Mouse (Mus musculus): ENCODE measurements around the gene Actn4. TPM values are rescaled to one million over a fixed set of nuclear protein-coding genes. Genes with fewer than 3 reads are reported as not detected.

Actn4 gene
- total and polyA plus RNA-seq, 3 experiments: 60.5 to 267 TPM; not detected in 1

GRCm38 (mm10) chr7:28939418-28940183 is 22.5 kb downstream of the Actn4 start:
- no peak overlapping the region for H3K4me3 ChIP-seq (ENCODE audit: control insufficient read depth in 1 of 2, insufficient read depth in 1 of 2, low read depth in 2 of 2, low read length in 2 of 2)
- no peaks in the 10 kb centered on the region for H3K27me3 ChIP-seq (ENCODE audit: control insufficient read depth in 1 of 2, insufficient read depth in 2 of 2, low read length in 2 of 2)
- TF ChIP-seq MYB (IDR thresholded peaks at IDR 0.05; ENCODE audit: low read depth, low read length) (no peak), CTCF (IDR thresholded peaks at IDR 0.05 in 2 of 3, conservative IDR thresholded peaks at IDR 0.05 in 1 of 3; ENCODE audit: control insufficient read depth in 1 of 3, insufficient read depth in 1 of 3, low read depth in 2 of 3, low read length in 3 of 3, poor library complexity in 1 of 3, severe bottlenecking in 1 of 3) (no peak), CHD2 (IDR thresholded peaks at IDR 0.05; ENCODE audit: low read length) (no peak), JUND (IDR thresholded peaks at IDR 0.05; ENCODE audit: low read depth, low read length) (no peak), NELFE (IDR thresholded peaks at IDR 0.05; ENCODE audit: low read depth, low read length) (no peak), POLR2A (IDR thresholded peaks at IDR 0.05; ENCODE audit: control insufficient read depth in 1 of 2, insufficient read depth in 1 of 2, low read depth in 1 of 2, low read length in 2 of 2, poor library complexity in 1 of 2) (no peak), TAL1 (IDR thresholded peaks at IDR 0.05; ENCODE audit: low read length) (no peak), UBTF (IDR thresholded peaks at IDR 0.05; ENCODE audit: borderline replicate concordance, insufficient read depth, low read depth, low read length) (no peak), CHD1 (IDR thresholded peaks at IDR 0.05; ENCODE audit: low read depth, low read length) (no peak)
- peaks cover 0 to 6% of the 10 kb centered on the region in 2 experiments; a peak in 2 of 4 replicates for H3K36me3 ChIP-seq (ENCODE audit: control insufficient read depth in 1 of 2, insufficient read depth in 2 of 2, low read length in 2 of 2)
- no peak for DNase-seq (ENCODE audit: low read depth, low spot score)
- H3K27ac ChIP-seq (ENCODE audit: control insufficient read depth, low read depth, low read length): no peak overlapping the region
- no peaks in the 10 kb centered on the region for H3K4me1 ChIP-seq (ENCODE audit: control insufficient read depth in 1 of 2, insufficient read depth in 2 of 2, low read length in 2 of 2)
- H3K79me2 ChIP-seq (ENCODE audit: control insufficient read depth, insufficient read depth, low read length, poor library complexity): peaks cover 50% of the 10 kb centered on the region
- no peak overlapping the region for H3K9ac ChIP-seq (ENCODE audit: control insufficient read depth, low read depth, low read length, poor library complexity, severe bottlenecking)
- H3K9me3 ChIP-seq (replicated peaks; ENCODE audit: insufficient read depth, low read length): no peaks in the 10 kb centered on the region

GRCm38 (mm10) chr7:28938654-28939053 is 23.5 kb downstream of the Actn4 start:
- no peak for DNase-seq (ENCODE audit: low read depth, low spot score)
- H3K79me2 ChIP-seq (ENCODE audit: control insufficient read depth, insufficient read depth, low read length, poor library complexity): peaks cover 52% of the 10 kb centered on the region
- no peak overlapping the region for H3K4me3 ChIP-seq (ENCODE audit: control insufficient read depth in 1 of 2, insufficient read depth in 1 of 2, low read depth in 2 of 2, low read length in 2 of 2)
- no peaks in the 10 kb centered on the region for H3K4me1 ChIP-seq (ENCODE audit: control insufficient read depth in 1 of 2, insufficient read depth in 2 of 2, low read length in 2 of 2)
- no peaks in the 10 kb centered on the region for H3K9me3 ChIP-seq (replicated peaks; ENCODE audit: insufficient read depth, low read length)
- H3K9ac ChIP-seq (ENCODE audit: control insufficient read depth, low read depth, low read length, poor library complexity, severe bottlenecking): no peak overlapping the region
- TF ChIP-seq MEF2A (IDR thresholded peaks at IDR 0.05; ENCODE audit: extremely low read depth, insufficient replicate concordance, low read depth, low read length, poor library complexity, severe bottlenecking) (no peak), NRF1 (IDR thresholded peaks at IDR 0.05; ENCODE audit: insufficient read depth, low read depth, low read length, poor library complexity, severe bottlenecking) (no peak), TAL1 (IDR thresholded peaks at IDR 0.05; ENCODE audit: low read length) (no peak), RAD21 (IDR thresholded peaks at IDR 0.05; ENCODE audit: low read depth, low read length) (no peak), KAT2A (conservative IDR thresholded peaks at IDR 0.05; ENCODE audit: low read depth, low read length) (no peak), E2F4 (IDR thresholded peaks at IDR 0.05; ENCODE audit: borderline replicate concordance, low read depth, low read length) (no peak), HCFC1 (IDR thresholded peaks at IDR 0.05; ENCODE audit: low read depth, low read length) (no peak), MAFK (IDR thresholded peaks at IDR 0.05; ENCODE audit: borderline replicate concordance, low read depth, low read length) (no peak), JUND (IDR thresholded peaks at IDR 0.05; ENCODE audit: low read depth, low read length) (no peak), CHD2 (IDR thresholded peaks at IDR 0.05; ENCODE audit: low read length) (no peak), SIN3A (IDR thresholded peaks at IDR 0.05; ENCODE audit: low read length) (no peak), MYC (IDR thresholded peaks at IDR 0.05; ENCODE audit: low read depth, low read length) (no peak), GATA1 (IDR thresholded peaks at IDR 0.05; ENCODE audit: low read depth, low read length) (no peak)
- H3K27me3 ChIP-seq (ENCODE audit: control insufficient read depth in 1 of 2, insufficient read depth in 2 of 2, low read length in 2 of 2): no peaks in the 10 kb centered on the region
- H3K27ac ChIP-seq (ENCODE audit: control insufficient read depth, low read depth, low read length): no peak overlapping the region
- H3K36me3 ChIP-seq (ENCODE audit: control insufficient read depth in 1 of 2, insufficient read depth in 2 of 2, low read length in 2 of 2): peaks cover 0 to 3% of the 10 kb centered on the region in 2 experiments; a peak in 2 of 4 replicates

Measured in MEL (cell line).